Mouse (Mus musculus) mouse trophoblast stem cell (cell line): ENCODE measurements around the gene Duoxa2.
"Not testable (repeated sequence)": the region's sequence is repeated elsewhere in the genome, so short reads cannot be mapped to it uniquely, and the experiment has no call there.

Source experiments
- in situ Hi-C, 2 experiments: fragments of 300-500 bp; cut with MseI, MboI; formaldehyde crosslinking; loops; 2 replicates in 1 of 2; 3 replicates in 1 of 2; pipeline ENCODE4 v1.15.1; 2025

The Duoxa2 gene

GRCm38 (mm10) chr2:122306184-122306583 lies 7.5 kb downstream of the Duoxa2 start:
- in situ Hi-C loops = loop anchor here in 1 of 2 experiments (10.0 kb wide), 1 partner anchor 111 kb away; no protein-coding TSS in a partner anchor

- in situ Hi-C loops = loop anchor here in 1 of 2 experiments (10.0 kb wide), 1 partner anchor 115 kb away; no protein-coding TSS in a partner anchor
These were observed 10.9 kb downstream of the Duoxa2 start for GRCm38 (mm10) chr2:122309647-122310046.

- in situ Hi-C loops = no loop called here
These were observed 12.9 kb downstream of the Duoxa2 start for GRCm38 (mm10) chr2:122311561-122311960.

- in situ Hi-C loops = no loop called here
These were observed 14.2 kb downstream of the Duoxa2 start for GRCm38 (mm10) chr2:122312722-122313417.

- in situ Hi-C loops = no loop called here
These were observed 14.8 kb downstream of the Duoxa2 start, which contains the start of gene Duoxa1 for GRCm38 (mm10) chr2:122313536-122313935. TSS of gene Duoxa1 (minus strand) at chr2:122313730.

GRCm38 (mm10) chr2:122315372-122315771 lies 16.7 kb downstream of the Duoxa2 start, which contains the start of gene Duox1:
TSS of gene Duox1 (plus strand) at chr2:122315672.
- in situ Hi-C loops = no loop called here

GRCm38 (mm10) chr2:122317384-122317783 lies 18.7 kb downstream of the Duoxa2 start:
- in situ Hi-C loops = no loop called here

GRCm38 (mm10) chr2:122323960-122324359 lies 25.3 kb downstream of the Duoxa2 start:
- in situ Hi-C loops = no loop called here

GRCm38 (mm10) chr2:122324586-122324985 lies 25.9 kb downstream of the Duoxa2 start:
- in situ Hi-C loops = no loop called here

- in situ Hi-C loops = no loop called here
These were observed 26.7 kb downstream of the Duoxa2 start for GRCm38 (mm10) chr2:122325361-122325760.

GRCm38 (mm10) chr2:122327986-122328385 lies 29.3 kb downstream of the Duoxa2 start:
- in situ Hi-C loops = no loop called here

GRCm38 (mm10) chr2:122330317-122330716 lies 31.6 kb downstream of the Duoxa2 start:
- in situ Hi-C loops = not testable (repeated sequence)

- in situ Hi-C loops = no loop called here
These were observed 33.5 kb downstream of the Duoxa2 start for GRCm38 (mm10) chr2:122332222-122332621.

GRCm38 (mm10) chr2:122334170-122334569 lies 35.5 kb downstream of the Duoxa2 start:
- in situ Hi-C loops = no loop called here

- in situ Hi-C loops = no loop called here
These were observed 38.6 kb downstream of the Duoxa2 start for GRCm38 (mm10) chr2:122337291-122337690.

GRCm38 (mm10) chr2:122345106-122345893 lies 46.6 kb downstream of the Duoxa2 start:
- in situ Hi-C loops = no loop called here

- in situ Hi-C loops = not testable (repeated sequence)
These were observed 47.5 kb downstream of the Duoxa2 start for GRCm38 (mm10) chr2:122346164-122346563.

GRCm38 (mm10) chr2:122347257-122347656 lies 48.6 kb downstream of the Duoxa2 start:
- in situ Hi-C loops = no loop called here

- in situ Hi-C loops = no loop called here
These were observed 49.9 kb downstream of the Duoxa2 start for GRCm38 (mm10) chr2:122348531-122349131.

GRCm38 (mm10) chr2:122349136-122349785 lies 50.6 kb downstream of the Duoxa2 start:
- in situ Hi-C loops = no loop called here

GRCm38 (mm10) chr2:122351156-122351930 lies 52.6 kb downstream of the Duoxa2 start:
- in situ Hi-C loops = no loop called here
